Mouse (Mus musculus) right cerebral cortex, postnatal 36 days (tissue): ENCODE measurements at regions not wholly inside any gene's neighbourhood (a gene's known extent, or its start where the extent isn't known, plus 50 kb on each side); places are given as distances from the start of the nearest gene placed in this dataset.

ENCODE experiments used
- DNase-seq, 2 experiments: peaks; one replicate each; pipeline ENCODE4 v3.0.0; 2022; ENCODE audit warnings: low spot score in 2 of 2, mixed read lengths in 1 of 2

GRCm38 (mm10) chr1:73348476-73348875 is 332.8 kb upstream of the Tnp1 start:
- no peak for DNase-seq

GRCm38 (mm10) chr1:73344587-73344986 is 328.9 kb upstream of the Tnp1 start:
- DNase-seq, result no peak

DNA sequence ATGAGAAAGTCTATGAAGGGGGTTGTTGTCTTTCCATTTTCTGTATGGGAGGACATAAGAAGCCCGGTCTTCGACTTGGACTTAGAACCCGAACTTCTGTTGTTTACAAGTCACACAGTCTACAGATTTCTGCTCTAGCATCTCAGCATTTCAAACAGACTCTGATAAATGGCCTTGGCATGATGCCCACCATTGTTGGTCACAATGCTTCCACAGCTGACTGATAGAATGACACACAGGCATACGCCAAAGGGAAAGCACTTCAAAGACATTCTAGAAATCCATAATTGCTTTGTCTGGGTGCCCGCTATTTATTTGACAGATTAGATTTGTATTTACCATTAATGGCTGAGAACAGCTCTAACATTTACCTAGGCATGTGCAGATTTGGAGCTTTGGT is 326.2 kb upstream of the Tnp1 start:
- DNase-seq, result no peak

GRCm38 (mm10) chr1:73337401-73337800 is 321.7 kb upstream of the Tnp1 start:
- DNase-seq, result no peak

- no peak for DNase-seq
Observed at GRCm38 (mm10) chr1:73309556-73309955, 293.8 kb upstream of the Tnp1 start.

DNA sequence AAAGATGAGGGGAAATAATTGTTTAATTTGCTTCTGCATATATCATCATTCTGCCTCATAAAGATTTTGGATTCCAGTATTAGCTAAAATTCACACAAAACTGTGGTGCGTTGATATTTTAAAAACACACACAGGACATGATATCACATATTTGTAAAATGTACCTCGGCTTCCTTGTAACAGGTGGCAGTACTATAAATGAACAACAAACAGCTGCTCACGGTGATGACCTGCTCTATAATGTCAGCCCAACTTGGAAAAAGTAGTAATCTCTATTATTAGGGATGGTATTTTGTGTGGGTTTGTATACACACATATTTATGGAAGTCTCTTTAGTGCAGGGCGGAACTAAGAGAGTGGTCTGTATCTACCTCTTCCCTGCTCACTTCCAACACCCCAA is 292.7 kb upstream of the Tnp1 start:
- DNase-seq, result no peak

GRCm38 (mm10) chr1:73307194-73307593 is 291.5 kb upstream of the Tnp1 start:
- no peak for DNase-seq

DNA sequence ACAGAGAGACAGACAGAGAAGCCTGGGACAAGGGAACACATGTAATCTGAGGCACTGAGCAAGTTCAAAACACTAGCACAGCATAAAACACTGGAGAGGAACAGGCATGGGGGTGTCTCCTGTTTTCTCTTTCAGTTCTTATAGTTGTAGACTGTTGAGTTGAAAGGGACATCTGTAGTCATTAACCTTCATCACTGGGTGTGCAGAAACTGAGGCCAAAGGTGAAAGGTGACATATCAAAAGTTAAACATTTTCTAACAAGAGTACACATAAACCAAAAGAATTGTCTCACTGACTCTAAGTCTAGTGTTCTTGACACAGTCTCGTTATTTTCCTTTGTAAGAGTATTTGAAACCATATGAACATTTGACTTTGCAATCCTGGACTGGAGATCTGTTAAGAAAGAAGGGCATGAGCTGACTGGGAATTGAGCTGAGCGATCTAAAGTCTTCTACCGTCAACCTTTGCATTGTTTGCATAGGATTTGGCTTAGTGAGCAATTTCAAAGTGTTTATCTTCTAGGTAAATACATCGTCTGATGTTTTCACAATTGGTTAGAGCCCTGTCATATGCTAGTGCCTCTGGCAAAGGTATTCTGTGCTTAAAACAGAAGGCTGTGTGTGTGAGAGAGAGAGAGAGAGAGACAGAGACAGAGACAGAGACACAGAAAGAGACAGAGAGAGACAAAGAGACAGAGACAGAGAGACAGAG is 284.4 kb upstream of the Tnp1 start:
- DNase-seq, result no peak

DNA sequence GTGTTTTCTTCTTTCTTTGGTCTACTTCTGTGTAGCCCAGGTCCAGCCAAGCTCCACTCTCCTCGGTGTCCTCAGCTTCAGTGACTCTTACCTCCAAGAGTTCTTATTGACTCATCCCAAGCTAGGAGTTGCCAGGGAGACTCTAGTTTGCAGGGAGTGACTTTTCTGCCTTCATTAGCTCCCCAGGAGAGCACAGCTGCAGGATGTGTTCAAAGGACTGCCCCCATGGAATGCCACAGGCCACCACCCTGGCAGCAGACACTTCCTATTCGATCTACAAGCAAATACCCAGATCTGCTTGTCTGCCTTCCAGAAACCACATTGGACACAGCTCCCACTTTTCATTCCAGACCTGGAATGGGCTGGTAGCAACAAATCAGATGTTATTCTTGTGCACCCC is 269.6 kb upstream of the Tnp1 start:
- DNase-seq, result no peak

- DNase-seq, result no peak
Observed at GRCm38 (mm10) chr1:73274480-73274879, 258.8 kb upstream of the Tnp1 start.

GRCm38 (mm10) chr1:73270787-73271391 is 255.2 kb upstream of the Tnp1 start:
- DNase-seq, result no peak

GRCm38 (mm10) chr1:73269051-73269755 is 253.5 kb upstream of the Tnp1 start:
- no peak for DNase-seq

DNA sequence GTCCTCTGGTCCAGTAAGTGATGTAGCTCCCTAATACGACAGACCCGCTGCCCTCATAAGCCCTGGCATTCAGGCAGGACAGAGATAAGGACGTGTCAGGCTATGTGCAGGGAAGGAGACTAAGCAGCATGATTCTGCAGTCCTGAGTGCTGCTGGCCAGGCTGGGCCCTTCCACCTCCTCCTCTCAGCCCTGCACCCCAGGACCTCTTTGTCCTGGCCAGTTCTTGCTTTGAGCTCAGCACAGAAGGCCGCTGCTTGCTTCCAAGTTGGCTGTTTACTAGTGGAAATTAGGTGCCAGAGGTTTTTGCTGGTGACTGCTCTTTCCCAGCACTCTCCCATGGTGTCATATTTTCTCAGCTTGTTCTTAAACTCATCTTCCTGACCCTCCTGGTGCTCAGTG is 249.3 kb upstream of the Tnp1 start:
- DNase-seq, result peak in 1 of 2 experiments; percentile 3

GRCm38 (mm10) chr1:73264245-73264644 is 248.5 kb upstream of the Tnp1 start:
- no peak for DNase-seq

- no peak for DNase-seq
Observed at GRCm38 (mm10) chr1:73259525-73260098, 243.9 kb upstream of the Tnp1 start.

DNA sequence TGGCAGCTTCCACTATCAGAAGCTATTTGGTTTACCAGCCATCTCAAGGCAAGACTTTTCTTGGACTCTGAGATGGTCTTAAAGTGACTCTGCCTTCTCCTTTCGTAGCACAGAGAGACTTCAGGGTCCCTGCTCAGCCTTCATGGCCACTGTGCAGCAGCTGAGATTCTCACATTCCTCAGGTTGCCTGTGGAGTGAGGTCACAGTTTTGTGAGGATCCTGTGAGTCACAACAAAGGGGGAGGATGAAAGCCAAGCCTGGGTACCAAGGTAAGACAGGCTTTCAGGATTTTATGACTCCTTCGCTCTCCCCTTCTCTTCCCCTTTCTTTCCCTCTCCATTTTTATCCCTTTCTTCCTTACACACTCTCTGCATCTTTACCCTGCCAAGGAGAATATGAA is 241.6 kb upstream of the Tnp1 start:
- no peak for DNase-seq

DNA sequence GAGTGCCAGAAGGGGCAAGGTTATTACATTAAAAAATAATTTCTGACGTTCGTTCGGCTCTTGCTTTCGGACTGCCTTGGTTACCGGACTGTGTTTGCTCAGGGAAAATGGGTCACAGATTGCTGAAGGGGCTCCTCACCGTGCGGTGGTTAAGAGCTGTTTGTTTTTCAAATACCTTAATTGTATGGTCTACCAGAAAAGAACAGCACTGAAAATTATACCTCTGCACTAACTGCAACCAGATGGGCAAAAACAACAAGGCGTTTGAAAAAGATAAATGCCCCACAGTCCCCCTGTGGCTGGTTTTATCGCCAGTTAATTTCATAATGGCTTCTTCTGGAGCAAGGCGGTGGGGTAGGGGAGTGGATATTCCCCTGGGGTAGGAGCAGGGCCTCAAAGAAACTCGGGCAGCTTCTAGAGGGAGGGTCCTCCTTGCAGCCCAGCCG is 236.2 kb upstream of the Tnp1 start:
- DNase-seq, result no peak

DNA sequence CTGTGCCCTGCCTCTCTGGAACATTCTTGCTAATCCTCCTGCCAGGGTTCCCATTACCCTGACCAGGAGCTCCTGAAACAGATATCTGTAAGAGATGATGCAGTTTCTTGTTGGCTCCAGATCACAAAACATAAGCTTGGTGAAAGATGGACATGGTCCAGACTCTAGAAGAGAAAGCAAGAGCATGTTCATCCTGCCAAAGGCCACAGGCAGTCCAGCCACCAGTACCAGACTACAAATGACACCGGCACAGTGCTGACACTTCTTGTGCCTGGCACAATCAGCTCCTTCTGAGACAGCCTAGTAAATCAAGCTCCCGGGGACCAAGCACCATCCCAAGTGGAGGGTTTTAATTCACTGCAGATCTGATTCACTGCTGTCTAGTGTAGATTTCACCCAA is 228.3 kb upstream of the Tnp1 start:
- DNase-seq, result no peak

- no peak for DNase-seq
Observed at GRCm38 (mm10) chr1:73242290-73242689, 226.6 kb upstream of the Tnp1 start.

- no peak for DNase-seq
Observed at GRCm38 (mm10) chr1:73236867-73237266, 221.2 kb upstream of the Tnp1 start.

DNA sequence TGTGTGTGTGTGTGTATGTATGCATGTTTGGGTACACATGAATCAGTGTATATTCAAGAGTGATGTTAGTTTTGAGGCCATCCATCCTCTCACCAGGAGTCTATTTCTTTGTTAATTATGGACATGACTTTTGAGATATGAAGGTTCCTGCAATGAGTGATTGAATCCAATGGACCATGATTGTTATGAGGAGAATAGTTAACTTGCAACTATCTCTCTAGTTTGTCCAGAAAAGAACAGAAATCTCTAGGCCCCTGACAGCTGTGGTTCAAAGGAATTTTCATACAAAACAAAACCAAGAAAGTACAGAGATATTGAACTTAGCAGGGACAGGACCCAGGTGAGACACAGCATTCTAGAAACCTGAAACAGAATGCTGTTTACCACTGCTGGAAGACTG is 217.9 kb upstream of the Tnp1 start:
- no peak for DNase-seq

DNA sequence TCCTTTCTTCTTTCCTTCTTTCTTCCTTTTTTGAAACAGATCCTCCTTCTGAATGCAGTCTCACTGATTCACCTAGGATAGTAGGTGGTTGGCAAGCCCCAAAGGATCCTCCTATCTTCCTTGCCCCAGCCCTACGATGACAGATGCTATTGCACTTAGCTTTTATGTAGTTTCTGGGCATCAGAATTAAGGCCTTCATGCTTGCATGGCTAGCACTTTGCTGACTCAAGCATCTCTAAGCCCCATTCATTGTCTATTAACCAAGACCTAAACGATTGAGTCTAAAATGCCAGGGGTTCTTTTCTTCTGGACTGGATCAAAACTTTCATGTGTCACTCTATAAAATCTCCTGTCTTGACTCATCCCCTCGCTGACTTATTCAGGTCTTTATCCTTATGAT is 217.3 kb upstream of the Tnp1 start:
- DNase-seq, result no peak

GRCm38 (mm10) chr1:73230611-73231010 is 214.9 kb upstream of the Tnp1 start:
- DNase-seq, result no peak
